ENCODE assay signal across 12 mouse cellular contexts in genomic region chr7:100488474-100489048, GRCm38 (mm10). TPM values are rescaled to one million over a fixed set of nuclear protein-coding genes. Genes with fewer than 3 reads are reported as not detected.
DNase-seq lines count a peak whose midpoint lies in the region; ATAC-seq and TF ChIP-seq lines count a peak whose summit lies in the region.
"Had no signal": no experiment of that assay in that cellular context is flagged by ENCODE, and none has a peak within 500 bp of the region (broad histone marks: within the 10 kb centered on the region; RNA-seq: fewer than 3 reads in every experiment).

No protein-coding gene starts in this region.

- TF ChIP-seq CTCF in gastrocnemius, adult 2 months (IDR thresholded peaks at IDR 0.05): no peak
- no peak for TF ChIP-seq CTCF in liver, postnatal 0 days (IDR thresholded peaks at IDR 0.05; ENCODE audit: low read depth)

- no peaks in the 10 kb centered on the region for H3K36me3 ChIP-seq in limb, embryonic 14.5 days (ENCODE audit: control insufficient read depth, insufficient read depth, low read length)
- no peaks in the 10 kb centered on the region for H3K36me3 ChIP-seq in limb, embryonic 10.5 days
- no peaks in the 10 kb centered on the region for H3K36me3 ChIP-seq in embryonic facial prominence, embryonic 10.5 days (replicated peaks)
- H3K36me3 ChIP-seq in neural tube, embryonic 13.5 days: no peaks in the 10 kb centered on the region
- no peaks in the 10 kb centered on the region for H3K36me3 ChIP-seq in liver, postnatal 0 days (replicated peaks; ENCODE audit: insufficient read depth, low read length)

- ATAC-seq in limb, embryonic 14.5 days (ENCODE audit: low FRiP score, low read depth): no peak
- peak; percentile 64; the same call in 1 of the 2 replicates for ATAC-seq in neural tube, embryonic 13.5 days (ENCODE audit: low read depth)
- no peak for ATAC-seq in liver, postnatal 0 days

- WGBS in limb, embryonic 14.5 days: 32% methylated on average over 10 of the region's 10 CpGs
- WGBS in limb, embryonic 10.5 days: 61% methylated on average over 10 of the region's 10 CpGs
- 49% methylated on average over 10 of the region's 10 CpGs for WGBS in embryonic facial prominence, embryonic 10.5 days
- WGBS in neural tube, embryonic 13.5 days: 35% methylated on average over 10 of the region's 10 CpGs
- WGBS in liver, postnatal 0 days (ENCODE audit: insufficient replicate concordance): 62% methylated on average over 10 of the region's 10 CpGs

- intact Hi-C loops in gastrocnemius, adult 2 months (cut with DNase I): no loop called here

- TF ChIP-seq EP300 in liver, postnatal 0 days (IDR thresholded peaks at IDR 0.05; ENCODE audit: low read depth): no peak

- H3K4me1 ChIP-seq in limb, embryonic 14.5 days (ENCODE audit: control insufficient read depth, insufficient read depth, low read length): peaks cover 7% of the 10 kb centered on the region; the same call in 1 of the 2 replicates
- H3K4me1 ChIP-seq in limb, embryonic 10.5 days: peaks cover 16% of the 10 kb centered on the region
- peaks cover 17% of the 10 kb centered on the region for H3K4me1 ChIP-seq in embryonic facial prominence, embryonic 10.5 days
- peaks cover 23% of the 10 kb centered on the region for H3K4me1 ChIP-seq in neural tube, embryonic 13.5 days (replicated peaks)
- peaks cover 12% of the 10 kb centered on the region for H3K4me1 ChIP-seq in liver, postnatal 0 days (ENCODE audit: insufficient read depth)

- DNase-seq in gastrocnemius, postnatal 10 days: peak; percentile 45
- no peak for DNase-seq in gastrocnemius, adult 2 months
- peak; percentile 33 for DNase-seq in limb, embryonic 14.5 days (ENCODE audit: low spot score)
- no peak for DNase-seq in limb, embryonic 10.5 days (ENCODE audit: low spot score)
- no peak for DNase-seq in embryonic facial prominence, embryonic 10.5 days (ENCODE audit: low spot score)
- DNase-seq in kidney, postnatal 14 days: no peak
- no peak for DNase-seq in liver, postnatal 0 days
- DNase-seq: B cell, adult 2 months; embryo, embryonic 11 days; kidney, adult 8-10 months; lung, postnatal 14 days had no signal

- no peak overlapping the region for H3K4me2 ChIP-seq in limb, embryonic 14.5 days (replicated peaks; ENCODE audit: low read depth, low read length, severe bottlenecking)
- no peak overlapping the region for H3K4me2 ChIP-seq in neural tube, embryonic 13.5 days
- no peak overlapping the region for H3K4me2 ChIP-seq in liver, postnatal 0 days (ENCODE audit: low read depth, low read length)

- no peak overlapping the region for H3K4me3 ChIP-seq in gastrocnemius, adult 2 months
- H3K4me3 ChIP-seq in limb, embryonic 14.5 days (replicated peaks; ENCODE audit: low read length): no peak overlapping the region
- no peak overlapping the region for H3K4me3 ChIP-seq in limb, embryonic 10.5 days
- no peak overlapping the region for H3K4me3 ChIP-seq in embryonic facial prominence, embryonic 10.5 days
- no peak overlapping the region for H3K4me3 ChIP-seq in neural tube, embryonic 13.5 days
- no peak overlapping the region for H3K4me3 ChIP-seq in liver, postnatal 0 days (ENCODE audit: low read depth, low read length)

- H3K9ac ChIP-seq in limb, embryonic 14.5 days (ENCODE audit: low read depth, low read length, severe bottlenecking): no peak overlapping the region
- 0 out of 2 replicates have a peak overlapping the region, but pooled peaks have one; percentile 8 for H3K9ac ChIP-seq in neural tube, embryonic 13.5 days
- no peak overlapping the region for H3K9ac ChIP-seq in liver, postnatal 0 days (replicated peaks)

- H3K27ac ChIP-seq in gastrocnemius, adult 2 months: no peak overlapping the region
- H3K27ac ChIP-seq in limb, embryonic 14.5 days (replicated peaks; ENCODE audit: low read depth, low read length): no peak overlapping the region
- no peak overlapping the region for H3K27ac ChIP-seq in limb, embryonic 10.5 days
- H3K27ac ChIP-seq in embryonic facial prominence, embryonic 10.5 days (replicated peaks): peak overlapping the region; percentile 8; the same call in 1 of the 2 replicates
- H3K27ac ChIP-seq in neural tube, embryonic 13.5 days (replicated peaks): peak overlapping the region; percentile 61
- no peak overlapping the region for H3K27ac ChIP-seq in liver, postnatal 0 days (ENCODE audit: low read depth)

- TF ChIP-seq POLR2A in limb, embryonic 14.5 days (IDR thresholded peaks at IDR 0.05; ENCODE audit: borderline replicate concordance, extremely low read depth, insufficient read depth, insufficient read length): no peak

- H3K9me3 ChIP-seq in limb, embryonic 14.5 days (ENCODE audit: control insufficient read depth, low read length): no peaks in the 10 kb centered on the region
- no peaks in the 10 kb centered on the region for H3K9me3 ChIP-seq in limb, embryonic 10.5 days (replicated peaks)
- no peaks in the 10 kb centered on the region for H3K9me3 ChIP-seq in embryonic facial prominence, embryonic 10.5 days
- H3K9me3 ChIP-seq in neural tube, embryonic 13.5 days: no peaks in the 10 kb centered on the region
- no peaks in the 10 kb centered on the region for H3K9me3 ChIP-seq in liver, postnatal 0 days (ENCODE audit: low read length)

- no peaks in the 10 kb centered on the region for H3K27me3 ChIP-seq in limb, embryonic 14.5 days (ENCODE audit: control insufficient read depth, insufficient read depth, low read length)
- H3K27me3 ChIP-seq in limb, embryonic 10.5 days (ENCODE audit: low read depth, poor library complexity, severe bottlenecking): peaks cover 15% of the 10 kb centered on the region
- peaks cover 20% of the 10 kb centered on the region for H3K27me3 ChIP-seq in embryonic facial prominence, embryonic 10.5 days (replicated peaks; ENCODE audit: low read depth, poor library complexity, severe bottlenecking)
- H3K27me3 ChIP-seq in neural tube, embryonic 13.5 days: peaks cover 13% of the 10 kb centered on the region
- H3K27me3 ChIP-seq in liver, postnatal 0 days (ENCODE audit: insufficient read depth, low read length): no peaks in the 10 kb centered on the region

RNA-seq across cellular contexts. Expression of gene Ucp2, which starts 4.6 kb away (rescaled TPM):
- total RNA-seq in gastrocnemius, postnatal 10 days (2021): 100 to 1,000 TPM; 133 to 155 TPM
- total RNA-seq in gastrocnemius, adult 2 months (2021): 10 to 100 TPM; 17.4 to 27.2 TPM
- 104 and 159 TPM in 2 replicates for polyA plus RNA-seq in limb, embryonic 14.5 days (2012; rRNA removed)
- polyA plus RNA-seq in limb, embryonic 14.5 days (2014; fragmentation: Nextera tagmentation; extraction: Ambion mirVana): 152 and 160 TPM in 2 replicates
- polyA plus RNA-seq in limb, embryonic 10.5 days (2016; fragmentation: Nextera tagmentation; extraction: Ambion mirVana): 98.8 and 126 TPM in 2 replicates
- 101 and 105 TPM in 2 replicates for polyA plus RNA-seq in embryonic facial prominence, embryonic 10.5 days (2016; fragmentation: Nextera tagmentation; extraction: Ambion mirVana)
- polyA plus RNA-seq in neural tube, embryonic 13.5 days (2015; fragmentation: Nextera tagmentation; extraction: Ambion mirVana): 71.0 and 76.4 TPM in 2 replicates
- 530 and 545 TPM in 2 replicates for polyA plus RNA-seq in liver, postnatal 0 days (2015; fragmentation: Nextera tagmentation; extraction: Ambion mirVana)

RNA-seq across cellular contexts. Expression of gene Ucp3, which starts 15.8 kb away (rescaled TPM):
- total RNA-seq in gastrocnemius, postnatal 10 days (2021): 10 to 100 TPM; 77.1 to 79.5 TPM
- total RNA-seq in gastrocnemius, adult 2 months (2021): 100 to 1,000 TPM; 141 to 174 TPM
- polyA plus RNA-seq in limb, embryonic 14.5 days (2012; rRNA removed): 0.10 TPM in 2 replicates
- 0.07 and 0.15 TPM in 2 replicates for polyA plus RNA-seq in limb, embryonic 14.5 days (2014; fragmentation: Nextera tagmentation; extraction: Ambion mirVana)
- polyA plus RNA-seq in limb, embryonic 10.5 days (2016; fragmentation: Nextera tagmentation; extraction: Ambion mirVana): not detected in 2 replicates
- polyA plus RNA-seq in embryonic facial prominence, embryonic 10.5 days (2016; fragmentation: Nextera tagmentation; extraction: Ambion mirVana): 0.11 TPM in 1 of 2 replicates, not detected in the other
- not detected in 2 replicates for polyA plus RNA-seq in neural tube, embryonic 13.5 days (2015; fragmentation: Nextera tagmentation; extraction: Ambion mirVana)
- polyA plus RNA-seq in liver, postnatal 0 days (2015; fragmentation: Nextera tagmentation; extraction: Ambion mirVana): 0.08 and 0.21 TPM in 2 replicates

RNA-seq across cellular contexts. Expression of gene Dnajb13, which starts 26.2 kb away (rescaled TPM):
- not detected for total RNA-seq in gastrocnemius, postnatal 10 days (2021)
- total RNA-seq in gastrocnemius, adult 2 months (2021): not detected
- 0.03 and 0.14 TPM in 2 replicates for polyA plus RNA-seq in limb, embryonic 14.5 days (2012; rRNA removed)
- polyA plus RNA-seq in limb, embryonic 14.5 days (2014; fragmentation: Nextera tagmentation; extraction: Ambion mirVana): 0.14 TPM in 1 of 2 replicates, not detected in the other
- polyA plus RNA-seq in limb, embryonic 10.5 days (2016; fragmentation: Nextera tagmentation; extraction: Ambion mirVana): 0.13 and 0.24 TPM in 2 replicates
- polyA plus RNA-seq in embryonic facial prominence, embryonic 10.5 days (2016; fragmentation: Nextera tagmentation; extraction: Ambion mirVana): 0.27 and 0.38 TPM in 2 replicates
- polyA plus RNA-seq in neural tube, embryonic 13.5 days (2015; fragmentation: Nextera tagmentation; extraction: Ambion mirVana): 2.5 and 2.6 TPM in 2 replicates
- polyA plus RNA-seq in liver, postnatal 0 days (2015; fragmentation: Nextera tagmentation; extraction: Ambion mirVana): 1.0 and 1.8 TPM in 2 replicates

RNA-seq across cellular contexts. Expression of gene Coa4, which starts 48.3 kb away (rescaled TPM):
- 1 to 10 TPM; 8.2 to 8.9 TPM for total RNA-seq in gastrocnemius, postnatal 10 days (2021)
- 10 to 100 TPM; 11.4 to 13.2 TPM for total RNA-seq in gastrocnemius, adult 2 months (2021)
- polyA plus RNA-seq in limb, embryonic 14.5 days (2012; rRNA removed): 13.5 and 15.5 TPM in 2 replicates
- polyA plus RNA-seq in limb, embryonic 14.5 days (2014; fragmentation: Nextera tagmentation; extraction: Ambion mirVana): 22.2 and 22.3 TPM in 2 replicates
- 19.3 and 21.3 TPM in 2 replicates for polyA plus RNA-seq in limb, embryonic 10.5 days (2016; fragmentation: Nextera tagmentation; extraction: Ambion mirVana)
- 17.8 and 19.3 TPM in 2 replicates for polyA plus RNA-seq in embryonic facial prominence, embryonic 10.5 days (2016; fragmentation: Nextera tagmentation; extraction: Ambion mirVana)
- 17.7 and 18.4 TPM in 2 replicates for polyA plus RNA-seq in neural tube, embryonic 13.5 days (2015; fragmentation: Nextera tagmentation; extraction: Ambion mirVana)
- 11.9 and 12.4 TPM in 2 replicates for polyA plus RNA-seq in liver, postnatal 0 days (2015; fragmentation: Nextera tagmentation; extraction: Ambion mirVana)

Comparison
In these comparisons a context has a peak if more than half of its experiments do, and no peak if none do; other contexts are left out.
1. DNase-seq: peak in gastrocnemius, postnatal 10 days (single experiment) and limb, embryonic 14.5 days (single experiment); none in gastrocnemius, adult 2 months (single experiment), limb, embryonic 10.5 days (single experiment), embryonic facial prominence, embryonic 10.5 days (single experiment), kidney, postnatal 14 days (single experiment) and liver, postnatal 0 days (single experiment).
2. H3K27ac ChIP-seq: peak in embryonic facial prominence, embryonic 10.5 days (single experiment) and neural tube, embryonic 13.5 days (single experiment); none in gastrocnemius, adult 2 months (single experiment), limb, embryonic 14.5 days (single experiment), limb, embryonic 10.5 days (single experiment) and liver, postnatal 0 days (single experiment).